In the genomic region with DNA sequence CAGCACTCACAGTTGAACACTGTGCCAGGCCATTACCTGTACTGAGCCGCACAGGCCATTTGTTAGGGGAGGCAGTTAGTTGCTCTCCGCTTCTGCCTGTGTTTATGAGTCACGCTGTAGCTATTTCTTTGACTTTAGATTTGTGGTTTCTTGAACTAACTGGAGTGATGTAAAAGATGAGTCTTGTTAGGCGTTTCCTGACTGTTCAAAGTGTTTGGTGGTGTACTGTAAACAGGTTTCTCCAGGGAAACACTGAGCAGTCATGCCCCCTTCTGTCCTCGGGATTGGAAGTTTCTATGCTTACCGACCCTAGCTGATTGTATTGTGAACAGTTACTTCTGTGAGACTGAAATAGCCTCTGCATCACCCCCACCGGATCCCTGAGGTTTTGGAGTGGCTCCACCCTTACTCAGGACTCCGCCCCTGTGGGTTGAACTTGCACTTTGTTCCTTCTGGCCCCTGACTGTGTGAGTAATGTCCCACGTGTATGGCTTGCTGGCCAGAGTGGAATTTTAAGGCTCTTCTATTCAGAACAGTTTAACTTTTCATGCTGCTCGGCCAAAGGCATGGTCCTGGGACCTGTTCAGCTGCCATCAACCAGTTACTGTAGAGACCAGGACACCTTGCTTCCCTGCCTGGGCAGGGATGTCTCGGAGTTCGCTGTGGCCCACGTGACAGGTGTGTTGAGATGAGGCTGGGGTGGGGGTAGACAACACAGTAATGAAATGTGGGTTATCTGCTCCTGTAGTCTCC, we compare ENCODE assay signal across 8 mouse cellular contexts. TPM values are rescaled to one million over a fixed set of nuclear protein-coding genes. Genes with fewer than 3 reads are reported as not detected.
DNase-seq lines count a peak whose midpoint lies in the region; ATAC-seq and TF ChIP-seq lines count a peak whose summit lies in the region.

No protein-coding gene starts in this region.

- peak overlapping the region; percentile 66 for H3K27ac ChIP-seq in forebrain, embryonic 10.5 days
- no peak overlapping the region; the same call in 1 of the 2 replicates for H3K27ac ChIP-seq in forebrain, embryonic 15.5 days (replicated peaks)
- peak overlapping the region; percentile 76 for H3K27ac ChIP-seq in intestine, embryonic 16.5 days (ENCODE audit: low read length)

- ATAC-seq in forebrain, embryonic 15.5 days (replicated peaks), result no peak; the same call in 1 of the 2 replicates
- peak; percentile 86 for ATAC-seq in granulocyte monocyte progenitor cell, adult 5-6 weeks (replicated peaks; ENCODE audit: poor library complexity, severe bottlenecking)
- ATAC-seq in intestine, embryonic 16.5 days, result peak; percentile 92

- no peaks in the 10 kb centered on the region for H3K27me3 ChIP-seq in forebrain, embryonic 10.5 days (ENCODE audit: poor library complexity, severe bottlenecking)
- no peaks in the 10 kb centered on the region for H3K27me3 ChIP-seq in forebrain, embryonic 15.5 days
- no peaks in the 10 kb centered on the region for H3K27me3 ChIP-seq in intestine, embryonic 16.5 days (replicated peaks; ENCODE audit: control insufficient read depth, insufficient read depth, low read length)

- H3K4me1 ChIP-seq in forebrain, embryonic 10.5 days, result peaks cover 64% of the 10 kb centered on the region
- peaks cover 32% of the 10 kb centered on the region for H3K4me1 ChIP-seq in forebrain, embryonic 15.5 days
- peaks cover 27% of the 10 kb centered on the region for H3K4me1 ChIP-seq in intestine, embryonic 16.5 days (ENCODE audit: control insufficient read depth, insufficient read depth, low read length)
- peaks cover 32% of the 10 kb centered on the region for H3K4me1 ChIP-seq in lung, adult 2 months (ENCODE audit: control insufficient read depth, insufficient read depth, low read length)

- 25% methylated on average over 13 of the region's 13 CpGs for WGBS in forebrain, embryonic 10.5 days
- 28% methylated on average over 13 of the region's 13 CpGs for WGBS in forebrain, embryonic 15.5 days
- WGBS in intestine, embryonic 16.5 days, result 15% methylated on average over 13 of the region's 13 CpGs
- 8% methylated on average over 13 of the region's 13 CpGs for WGBS in lung, adult 2 months

- no peak for TF ChIP-seq CTCF in lung, adult 2 months (IDR thresholded peaks at IDR 0.05; ENCODE audit: insufficient read depth, low read length)

- H3K9me3 ChIP-seq in forebrain, embryonic 10.5 days, result no peaks in the 10 kb centered on the region
- no peaks in the 10 kb centered on the region for H3K9me3 ChIP-seq in forebrain, embryonic 15.5 days
- no peaks in the 10 kb centered on the region for H3K9me3 ChIP-seq in intestine, embryonic 16.5 days (ENCODE audit: control insufficient read depth, low read length)

- H3K4me2 ChIP-seq in forebrain, embryonic 15.5 days (replicated peaks), result no peak overlapping the region
- H3K4me2 ChIP-seq in intestine, embryonic 16.5 days (ENCODE audit: low read depth, low read length), result peak overlapping the region; percentile 61

- H3K4me3 ChIP-seq in forebrain, embryonic 10.5 days, result peak overlapping the region; percentile 29
- H3K4me3 ChIP-seq in forebrain, embryonic 15.5 days, result no peak overlapping the region
- peak overlapping the region; percentile 37 for H3K4me3 ChIP-seq in intestine, embryonic 16.5 days (ENCODE audit: low read length)
- peak overlapping the region; percentile 33 for H3K4me3 ChIP-seq in lung, adult 2 months (replicated peaks; ENCODE audit: extremely low read depth, low read depth, low read length)

- TF ChIP-seq POLR2A in lung, adult 2 months (IDR thresholded peaks at IDR 0.05; ENCODE audit: borderline replicate concordance, extremely low read depth, low read depth, low read length), result no peak

- H3K36me3 ChIP-seq in forebrain, embryonic 10.5 days (replicated peaks), result peaks cover 12% of the 10 kb centered on the region
- H3K36me3 ChIP-seq in forebrain, embryonic 15.5 days, result no peaks in the 10 kb centered on the region
- H3K36me3 ChIP-seq in intestine, embryonic 16.5 days (ENCODE audit: control insufficient read depth, insufficient read depth, low read length), result no peaks in the 10 kb centered on the region

- H3K9ac ChIP-seq in forebrain, embryonic 15.5 days (replicated peaks), result no peak overlapping the region
- H3K9ac ChIP-seq in intestine, embryonic 16.5 days (ENCODE audit: low read depth, low read length), result peak overlapping the region; percentile 47; the same call in 1 of the 2 replicates

- peak; percentile 39 for DNase-seq in forebrain, embryonic 10.5 days (ENCODE audit: extremely low spot score, low spot score)
- peak; percentile 71 for DNase-seq in c-Kit-positive CD71-positive TER-119-negative erythroid progenitor cells, embryonic 14.5 days (ENCODE audit: low read depth)
- DNase-seq in lung, adult 2 months, result peak; percentile 67
- DNase-seq in ovary, adult 18-20 months (ENCODE audit: low spot score), result peak; percentile 43
- DNase-seq in yolk sac, embryonic 10.5 days (ENCODE audit: low spot score), result peak; percentile 80

RNA-seq across cellular contexts. Expression of a gene that starts 57.0 kb away (rescaled TPM):
- polyA plus RNA-seq in forebrain, embryonic 10.5 days (2016; fragmentation: Nextera tagmentation; extraction: Ambion mirVana), result 4.8 and 5.0 TPM in 2 replicates
- polyA plus RNA-seq in forebrain, embryonic 15.5 days (2015; fragmentation: Nextera tagmentation; extraction: Ambion mirVana), result 6.5 and 6.9 TPM in 2 replicates
- 11.4 and 12.6 TPM in 2 replicates for total RNA-seq in granulocyte monocyte progenitor cell, adult 5-6 weeks (2014; fragmentation: Nextera tagmentation)
- 15.6 and 22.6 TPM in 2 replicates for total RNA-seq in granulocyte monocyte progenitor cell, adult 5-6 weeks (2017)
- 2.2 and 2.7 TPM in 2 replicates for polyA plus RNA-seq in intestine, embryonic 16.5 days (2015; fragmentation: Nextera tagmentation; extraction: Ambion mirVana)
- polyA plus RNA-seq in lung, adult 2 months (2012; rRNA removed), result 8.2 and 9.8 TPM in 2 replicates

RNA-seq across cellular contexts. Expression of a gene that starts 58.6 kb away (rescaled TPM):
- 5.4 and 6.2 TPM in 2 replicates for polyA plus RNA-seq in forebrain, embryonic 10.5 days (2016; fragmentation: Nextera tagmentation; extraction: Ambion mirVana)
- 3.9 and 4.0 TPM in 2 replicates for polyA plus RNA-seq in forebrain, embryonic 15.5 days (2015; fragmentation: Nextera tagmentation; extraction: Ambion mirVana)
- total RNA-seq in granulocyte monocyte progenitor cell, adult 5-6 weeks (2014; fragmentation: Nextera tagmentation), result 35.6 and 40.0 TPM in 2 replicates
- total RNA-seq in granulocyte monocyte progenitor cell, adult 5-6 weeks (2017), result 33.5 and 33.6 TPM in 2 replicates
- polyA plus RNA-seq in intestine, embryonic 16.5 days (2015; fragmentation: Nextera tagmentation; extraction: Ambion mirVana), result 6.8 and 7.0 TPM in 2 replicates
- polyA plus RNA-seq in lung, adult 2 months (2012; rRNA removed), result 73.2 and 105 TPM in 2 replicates
